Mouse (Mus musculus): ENCODE results near the gene Pip4k2c. TPM values are rescaled to one million over a fixed set of nuclear protein-coding genes. Genes with fewer than 3 reads are reported as not detected.

Pip4k2c gene
- polyA plus RNA-seq, 1 experiment from 2014 or later, result 23.8 TPM

- Histone ChIP-seq H3K36me3 (no peaks in the 10 kb centered on the region), H3K4me2 (no peak overlapping the region), H3K4me1 (no peaks in the 10 kb centered on the region), H3K9me3 (no peaks in the 10 kb centered on the region), H3K4me3 (no peak overlapping the region), H3K27ac (replicated peaks) (no peak overlapping the region), H3K9ac (no peak overlapping the region), H3K27me3 (replicated peaks) (peaks cover 64% of the 10 kb centered on the region)
- 62% methylated on average over 8 of the region's 8 CpGs for WGBS
- ATAC-seq (ENCODE audit: extremely low read depth, insufficient number of reproducible peaks, low FRiP score, low TSS enrichment), result no peak
Measured at GRCm38 (mm10) chr10:127226318-127226895, 15.0 kb upstream of the Pip4k2c start.

- 0 out of 2 replicates have a peak overlapping the region, but pooled peaks have one; percentile 19 for H3K9ac ChIP-seq
Measured at GRCm38 (mm10) chr10:127225732-127226131, 14.3 kb upstream of the Pip4k2c start.

GRCm38 (mm10) chr10:127225213-127225612, 13.8 kb upstream of the Pip4k2c start:
- ATAC-seq (ENCODE audit: extremely low read depth, insufficient number of reproducible peaks, low FRiP score, low TSS enrichment), result no peak
- H3K27me3 ChIP-seq (replicated peaks), result peaks cover 53% of the 10 kb centered on the region

More at GRCm38 (mm10) chr10:127225732-127226131, 14.3 kb upstream of the Pip4k2c start:
- H3K36me3 ChIP-seq, result no peaks in the 10 kb centered on the region
- WGBS, result 25% methylated on average over 10 of the region's 10 CpGs
- H3K27me3 ChIP-seq (replicated peaks), result peaks cover 58% of the 10 kb centered on the region
- no peak for ATAC-seq (ENCODE audit: extremely low read depth, insufficient number of reproducible peaks, low FRiP score, low TSS enrichment)
- H3K4me1 ChIP-seq, result no peaks in the 10 kb centered on the region
- no peak overlapping the region for H3K4me2 ChIP-seq
- H3K27ac ChIP-seq (replicated peaks), result no peak overlapping the region
- H3K4me3 ChIP-seq, result no peak overlapping the region
- no peaks in the 10 kb centered on the region for H3K9me3 ChIP-seq

GRCm38 (mm10) chr10:127218339-127218738, 7.0 kb upstream of the Pip4k2c start:
- Histone ChIP-seq H3K9ac (no peak overlapping the region), H3K36me3 (no peaks in the 10 kb centered on the region), H3K27ac (replicated peaks) (no peak overlapping the region), H3K27me3 (replicated peaks) (peaks cover 2% of the 10 kb centered on the region; the same call in 1 of the 2 replicates), H3K4me2 (no peak overlapping the region), H3K9me3 (0 out of 2 replicates have a peak, but pooled peaks cover 3% of the 10 kb centered on the region), H3K4me3 (no peak overlapping the region), H3K4me1 (no peaks in the 10 kb centered on the region)
- ATAC-seq (ENCODE audit: extremely low read depth, insufficient number of reproducible peaks, low FRiP score, low TSS enrichment), result no peak
- 82% methylated on average over 2 of the region's 2 CpGs for WGBS

More at GRCm38 (mm10) chr10:127225213-127225612, 13.8 kb upstream of the Pip4k2c start:
- H3K9me3 ChIP-seq, result no peaks in the 10 kb centered on the region
- no peaks in the 10 kb centered on the region for H3K4me1 ChIP-seq
- H3K4me2 ChIP-seq, result no peak overlapping the region
- no peak overlapping the region for H3K4me3 ChIP-seq
- WGBS, result 51% methylated on average over 6 of the region's 6 CpGs
- no peak overlapping the region for H3K9ac ChIP-seq
- H3K36me3 ChIP-seq, result no peaks in the 10 kb centered on the region
- H3K27ac ChIP-seq (replicated peaks), result no peak overlapping the region

GRCm38 (mm10) chr10:127217177-127217576, 5.8 kb upstream of the Pip4k2c start:
- Histone ChIP-seq H3K36me3 (no peaks in the 10 kb centered on the region), H3K27ac (replicated peaks) (no peak overlapping the region), H3K4me1 (no peaks in the 10 kb centered on the region), H3K4me2 (no peak overlapping the region), H3K27me3 (replicated peaks) (no peaks in the 10 kb centered on the region; the same call in 1 of the 2 replicates), H3K9ac (no peak overlapping the region), H3K9me3 (0 out of 2 replicates have a peak, but pooled peaks cover 3% of the 10 kb centered on the region), H3K4me3 (no peak overlapping the region)
- ATAC-seq (ENCODE audit: extremely low read depth, insufficient number of reproducible peaks, low FRiP score, low TSS enrichment), result no peak

GRCm38 (mm10) chr10:127216456-127216855, 5.1 kb upstream of the Pip4k2c start:
- H3K4me3 ChIP-seq, result no peak overlapping the region
- H3K9ac ChIP-seq, result no peak overlapping the region
- 0 out of 2 replicates have a peak, but pooled peaks cover 3% of the 10 kb centered on the region for H3K9me3 ChIP-seq
- no peak overlapping the region for H3K4me2 ChIP-seq
- no peaks in the 10 kb centered on the region; the same call in 1 of the 2 replicates for H3K27me3 ChIP-seq (replicated peaks)
- H3K27ac ChIP-seq (replicated peaks), result no peak overlapping the region
- H3K36me3 ChIP-seq, result no peaks in the 10 kb centered on the region
- WGBS, result 88% methylated on average over 11 of the region's 11 CpGs
- no peaks in the 10 kb centered on the region for H3K4me1 ChIP-seq
- ATAC-seq (ENCODE audit: extremely low read depth, insufficient number of reproducible peaks, low FRiP score, low TSS enrichment), result no peak

GRCm38 (mm10) chr10:127214422-127214803, 3.0 kb upstream of the Pip4k2c start:
- H3K27ac ChIP-seq (replicated peaks), result no peak overlapping the region
- no peak overlapping the region for H3K4me2 ChIP-seq
- H3K9ac ChIP-seq, result no peak overlapping the region
- H3K9me3 ChIP-seq, result no peaks in the 10 kb centered on the region
- H3K4me3 ChIP-seq, result no peak overlapping the region
- no peaks in the 10 kb centered on the region; the same call in 1 of the 2 replicates for H3K27me3 ChIP-seq (replicated peaks)
- H3K36me3 ChIP-seq, result no peaks in the 10 kb centered on the region
- H3K4me1 ChIP-seq, result peaks cover 15% of the 10 kb centered on the region
- 35% methylated on average over 1 of the region's 1 CpGs for WGBS
- ATAC-seq (ENCODE audit: extremely low read depth, insufficient number of reproducible peaks, low FRiP score, low TSS enrichment), result no peak

- Histone ChIP-seq H3K9me3 (no peaks in the 10 kb centered on the region), H3K4me1 (peaks cover 20% of the 10 kb centered on the region), H3K27ac (replicated peaks) (no peak overlapping the region), H3K36me3 (0 out of 2 replicates have a peak, but pooled peaks cover under 1% of the 10 kb centered on the region), H3K4me2 (no peak overlapping the region), H3K4me3 (no peak overlapping the region), H3K9ac (no peak overlapping the region), H3K27me3 (replicated peaks) (no peaks in the 10 kb centered on the region; the same call in 1 of the 2 replicates)
- 75% methylated on average over 13 of the region's 13 CpGs for WGBS
- ATAC-seq (ENCODE audit: extremely low read depth, insufficient number of reproducible peaks, low FRiP score, low TSS enrichment), result no peak
Measured at GRCm38 (mm10) chr10:127213704-127214421, 2.5 kb upstream of the Pip4k2c start.

- peaks cover 25% of the 10 kb centered on the region for H3K4me1 ChIP-seq
- H3K36me3 ChIP-seq, result peaks cover 7% of the 10 kb centered on the region
- no peaks in the 10 kb centered on the region; the same call in 1 of the 2 replicates for H3K27me3 ChIP-seq (replicated peaks)
- WGBS, result 88% methylated on average over 8 of the region's 8 CpGs
- H3K4me3 ChIP-seq, result no peak overlapping the region
- H3K9me3 ChIP-seq, result no peaks in the 10 kb centered on the region
- no peak for ATAC-seq (ENCODE audit: extremely low read depth, insufficient number of reproducible peaks, low FRiP score, low TSS enrichment)
- no peak overlapping the region for H3K4me2 ChIP-seq
- no peak overlapping the region for H3K27ac ChIP-seq (replicated peaks)
- H3K9ac ChIP-seq, result no peak overlapping the region
Measured at GRCm38 (mm10) chr10:127213272-127213671, 1.9 kb upstream of the Pip4k2c start.

- H3K4me2 ChIP-seq, result peak overlapping the region; percentile 84
- peak; percentile 57 for ATAC-seq (ENCODE audit: extremely low read depth, insufficient number of reproducible peaks, low FRiP score, low TSS enrichment)
- 1% methylated on average over 25 of the region's 25 CpGs for WGBS
Measured at GRCm38 (mm10) chr10:127210961-127211405, 402 bp downstream of the Pip4k2c start.

GRCm38 (mm10) chr10:127209928-127210570, 1.3 kb downstream of the Pip4k2c start:
- peaks cover 37% of the 10 kb centered on the region for H3K36me3 ChIP-seq
- peak overlapping the region; percentile 93 for H3K9ac ChIP-seq
- H3K27ac ChIP-seq (replicated peaks), result 0 out of 2 replicates have a peak overlapping the region, but pooled peaks have one; percentile 21
- H3K4me3 ChIP-seq, result peak overlapping the region; percentile 96
- H3K4me2 ChIP-seq, result peak overlapping the region; percentile 84
- no peaks in the 10 kb centered on the region; the same call in 1 of the 2 replicates for H3K27me3 ChIP-seq (replicated peaks)
- ATAC-seq (ENCODE audit: extremely low read depth, insufficient number of reproducible peaks, low FRiP score, low TSS enrichment), result no peak
- H3K9me3 ChIP-seq, result no peaks in the 10 kb centered on the region
- WGBS, result 71% methylated on average over 13 of the region's 13 CpGs
- H3K4me1 ChIP-seq, result peaks cover 25% of the 10 kb centered on the region

More at GRCm38 (mm10) chr10:127210961-127211405, 402 bp downstream of the Pip4k2c start:
- Histone ChIP-seq H3K27me3 (replicated peaks) (no peaks in the 10 kb centered on the region; the same call in 1 of the 2 replicates), H3K9ac (peak overlapping the region; percentile 93), H3K4me3 (peak overlapping the region; percentile 96), H3K36me3 (peaks cover 27% of the 10 kb centered on the region), H3K9me3 (no peaks in the 10 kb centered on the region), H3K4me1 (peaks cover 25% of the 10 kb centered on the region), H3K27ac (replicated peaks) (peak overlapping the region; percentile 75)

All from heart, embryonic 13.5 days (tissue).